Mouse (Mus musculus) myocyte (in vitro differentiated cells): Measurements from ENCODE around the gene Mup17. TPM values are rescaled to one million over a fixed set of nuclear protein-coding genes. Genes with fewer than 3 reads are reported as not detected.
"Not testable (repeated sequence)": the region's sequence is repeated elsewhere in the genome, so short reads cannot be mapped to it uniquely, and the experiment has no call there.

Source experiments
- H3K27me3 ChIP-seq: one replicate; pipeline ENCODE4 v1.6.1; 2011; ENCODE audit not compliant: control insufficient read depth, insufficient read depth, insufficient read length
- H3K36me3 ChIP-seq: one replicate; pipeline ENCODE4 v1.6.1; 2011; ENCODE audit not compliant: control insufficient read depth, insufficient read depth
- H3K4me2 ChIP-seq: one replicate; pipeline ENCODE4 v1.6.1; 2011; ENCODE audit warnings: low read depth, control low read depth
- H3K4me3 ChIP-seq: one replicate; pipeline ENCODE4 v1.5.1; 2011; ENCODE audit warnings: mild to moderate bottlenecking, control low read depth, moderate library complexity
- H3K79me2 ChIP-seq: one replicate; pipeline ENCODE4 v1.6.1; 2011; ENCODE audit not compliant: control insufficient read depth, insufficient read depth
- H3ac ChIP-seq: one replicate; pipeline ENCODE4 v1.6.1; 2011; ENCODE audit not compliant: control insufficient read depth, insufficient read length
- polyA plus RNA-seq: library from polyadenylated mRNA; unstranded; fragments of >200 nt; fragmentation: generic; extraction: Trizol; gene quantifications from one replicate; pipeline ENCODE4 v1.2.1, GENCODE M21; 2012; ENCODE audit warnings: missing spikeins

Mup17 gene
- not detected for polyA plus RNA-seq

GRCm38 (mm10) chr4:61595771-61596170 is at the start of gene Mup17:
Gene Mup17, minus strand, starts transcription at chr4:61595871.
- H3K79me2 ChIP-seq, H3K27me3 ChIP-seq, H3K4me3 ChIP-seq, H3ac ChIP-seq, H3K4me2 ChIP-seq, H3K36me3 ChIP-seq: not testable (repeated sequence)

GRCm38 (mm10) chr4:61571561-61571960 is 24.1 kb downstream of the Mup17 start:
- H3ac ChIP-seq, H3K36me3 ChIP-seq, H3K4me2 ChIP-seq, H3K79me2 ChIP-seq, H3K27me3 ChIP-seq, H3K4me3 ChIP-seq: not testable (repeated sequence)

- H3K4me2 ChIP-seq: not testable (repeated sequence)
These were observed 39.8 kb downstream of the Mup17 start for GRCm38 (mm10) chr4:61555887-61556286.

More at GRCm38 (mm10) chr4:61555887-61556286, 39.8 kb downstream of the Mup17 start:
- not testable (repeated sequence) for H3K27me3 ChIP-seq, H3K36me3 ChIP-seq, H3K4me3 ChIP-seq, H3ac ChIP-seq, H3K79me2 ChIP-seq

Other genes starting within 250 kb of the Mup17 start
- not detected for gene Mup15, start 156.1 kb downstream of the Mup17 start, polyA plus RNA-seq
- not detected for gene Mup16, start 76.3 kb downstream of the Mup17 start, polyA plus RNA-seq
- not detected for gene Mup18, start 78.3 kb upstream of the Mup17 start, polyA plus RNA-seq
- not detected for gene Mup19, start 186.4 kb upstream of the Mup17 start, polyA plus RNA-seq
- gene Mup5, start 239.4 kb upstream of the Mup17 start, polyA plus RNA-seq: not detected